Mouse (Mus musculus): ENCODE data around the gene Nefh.

GRCm38 (mm10) chr11:4936243-4936642, 11.6 kb downstream of the Nefh start:
- TF ChIP-seq POLR2A (IDR thresholded peaks at IDR 0.05; ENCODE audit: extremely low read depth, insufficient read depth, low read length) (no peak), CTCF (IDR thresholded peaks at IDR 0.05; ENCODE audit: extremely low read depth, insufficient read depth, low read length) (no peak)

Data from cortical plate, adult 2 months (tissue).